Mouse (Mus musculus): ENCODE results near the gene Tbl1x.

DNA sequence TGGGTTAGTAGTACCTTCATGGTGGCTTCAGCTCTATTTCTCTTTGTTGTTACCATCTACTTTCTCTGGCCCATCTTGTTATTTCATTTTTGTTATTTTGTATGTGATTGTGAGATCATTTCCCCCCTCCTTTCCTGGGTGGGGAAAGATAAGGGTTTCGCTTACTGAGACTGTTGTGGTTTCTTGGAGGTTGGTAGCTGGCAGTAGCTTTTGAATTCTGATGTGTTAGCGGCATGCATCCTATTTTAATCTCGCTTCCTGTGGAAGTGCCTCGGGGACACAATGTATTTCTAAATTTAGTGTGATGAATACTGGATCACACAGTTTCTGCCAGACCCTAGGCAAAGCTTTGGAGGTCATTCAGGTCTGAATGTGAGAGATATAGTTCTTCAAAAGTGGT, 69.2 kb downstream of the Tbl1x start:
- no peak for TF ChIP-seq CTCF (IDR thresholded peaks at IDR 0.05; ENCODE audit: extremely low read depth, insufficient read depth, low read length)
- no peak for TF ChIP-seq POLR2A (IDR thresholded peaks at IDR 0.05; ENCODE audit: extremely low read depth, insufficient read depth, low read length)
